Mouse (Mus musculus): ENCODE data around the gene Cacna1c.

- TF ChIP-seq CTCF (IDR thresholded peaks at IDR 0.05; ENCODE audit: low read depth) (no peak), EP300 (optimal IDR thresholded peaks at IDR 0.05) (no peak)
These were observed 363.2 kb downstream of the Cacna1c start for GRCm38 (mm10) chr6:118833049-118833448.
